Mouse (Mus musculus): Measurements from ENCODE around the gene Cacnb3.

The Cacnb3 gene

GRCm38 (mm10) chr15:98609331-98610130 lies 21.1 kb upstream of the Cacnb3 start, which contains the start of gene Adcy6:
Gene Adcy6 (minus strand): TSS chr15:98610076.
- peak; percentile 86 to 91 for DNase-seq

GRCm38 (mm10) chr15:98610131-98610633 lies 20.5 kb upstream of the Cacnb3 start:
- DNase-seq: no peak

- DNase-seq: no peak
These were observed 18.4 kb upstream of the Cacnb3 start for GRCm38 (mm10) chr15:98612229-98612628.

- DNase-seq: peak in 1 of 2 experiments; percentile 50
These were observed 16.1 kb upstream of the Cacnb3 start for GRCm38 (mm10) chr15:98614551-98614950.

- DNase-seq: no peak
These were observed 15.7 kb upstream of the Cacnb3 start for GRCm38 (mm10) chr15:98614971-98615370.

GRCm38 (mm10) chr15:98615751-98616150 lies 14.9 kb upstream of the Cacnb3 start:
- DNase-seq: no peak

GRCm38 (mm10) chr15:98616362-98617175 lies 14.1 kb upstream of the Cacnb3 start:
- no peak for DNase-seq

- peak; percentile 70 to 87 for DNase-seq
These were observed 13.5 kb upstream of the Cacnb3 start for GRCm38 (mm10) chr15:98617176-98617537.

- DNase-seq: peak in 1 of 2 experiments; percentile 23
These were observed 8.4 kb upstream of the Cacnb3 start for GRCm38 (mm10) chr15:98622199-98622598.

GRCm38 (mm10) chr15:98622721-98623120 lies 7.9 kb upstream of the Cacnb3 start:
- DNase-seq: no peak

- no peak for DNase-seq
These were observed 7.2 kb upstream of the Cacnb3 start for GRCm38 (mm10) chr15:98623361-98623821.

GRCm38 (mm10) chr15:98626078-98626477 lies 4.6 kb upstream of the Cacnb3 start:
- no peak for DNase-seq

GRCm38 (mm10) chr15:98626487-98627212 lies 4.0 kb upstream of the Cacnb3 start:
- no peak for DNase-seq

GRCm38 (mm10) chr15:98628589-98629254 lies 1.9 kb upstream of the Cacnb3 start:
- peak; percentile 32 to 61 for DNase-seq

GRCm38 (mm10) chr15:98629464-98629863 lies 1.2 kb upstream of the Cacnb3 start:
- DNase-seq: no peak

GRCm38 (mm10) chr15:98631493-98631892 lies 853 bp downstream of the Cacnb3 start:
- DNase-seq: peak; percentile 80 to 88

- peak; percentile 74 to 80 for DNase-seq
These were observed 1.6 kb downstream of the Cacnb3 start for GRCm38 (mm10) chr15:98632107-98632744.

- DNase-seq: no peak
These were observed 2.3 kb downstream of the Cacnb3 start for GRCm38 (mm10) chr15:98632921-98633320.

GRCm38 (mm10) chr15:98633822-98634470 lies 3.3 kb downstream of the Cacnb3 start:
- no peak for DNase-seq

GRCm38 (mm10) chr15:98634541-98635081 lies 4.0 kb downstream of the Cacnb3 start:
- peak; percentile 84 to 86 for DNase-seq
